Mouse (Mus musculus) heart, postnatal 14 days (tissue): Measurements from ENCODE around the gene B3gnt8. TPM values are rescaled to one million over a fixed set of nuclear protein-coding genes. Genes with fewer than 3 reads are reported as not detected.
A peak's percentile ranks its signal among the peaks of the same experiment; 100 is the strongest.

Experiments
- DNase-seq, 2 experiments: peaks; one replicate each; pipeline ENCODE4 v3.0.0; 2021 to 2022
- intact Hi-C: fragments of 180-260 bp; cut with DNase I; formaldehyde crosslinking; loops from one replicate; pipeline ENCODE4 v1.15.1; 2025
- total RNA-seq, 2 experiments: library from RNA; stranded (reverse); gene quantifications; 2 replicates each; pipeline ENCODE4 v1.2.3; 2021

B3gnt8 gene
- total RNA-seq, 2 experiments from 2014 or later = 4.9 to 5.8 TPM

GRCm38 (mm10) chr7:25683474-25684180 is 57.2 kb downstream of the B3gnt8 start:
- intact Hi-C loops = no loop called here
- peak in 1 of 2 experiments; percentile 16 for DNase-seq

GRCm38 (mm10) chr7:25684659-25685058 is 58.2 kb downstream of the B3gnt8 start:
- intact Hi-C loops = no loop called here
- DNase-seq = no peak

Other genes starting within 250 kb of the B3gnt8 start
- gene Lipe, start 227.9 kb upstream of the B3gnt8 start, total RNA-seq = 10 to 100 TPM; 43.2 to 55.0 TPM
- not detected for gene Cxcl17, start 213.8 kb upstream of the B3gnt8 start, total RNA-seq
- 10 to 100 TPM; 14.3 to 17.4 TPM for gene Ceacam1, start 149.1 kb upstream of the B3gnt8 start, total RNA-seq
- 1 to 10 TPM; 1.9 to 2.0 TPM for gene Ceacam2, start 86.8 kb upstream of the B3gnt8 start, total RNA-seq
- gene Erich4, start 10.8 kb upstream of the B3gnt8 start, total RNA-seq = under 1 TPM in 1 of 2 experiments, not detected in 1; 0.53 TPM
- 10 to 100 TPM; 55.5 to 60.6 TPM for gene Dmac2, start 7.2 kb upstream of the B3gnt8 start, total RNA-seq
- gene Bckdha, start 32.3 kb downstream of the B3gnt8 start, total RNA-seq = 100 to 1,000 TPM; 132 to 146 TPM
- gene Exosc5, start 32.5 kb downstream of the B3gnt8 start, total RNA-seq = 10 to 100 TPM; 16.9 to 17.2 TPM
- gene Tmem91, start 48.5 kb downstream of the B3gnt8 start, total RNA-seq = under 1 TPM in 1 of 2 experiments, not detected in 1; 0.37 TPM
- gene B9d2, start 54.1 kb downstream of the B3gnt8 start, total RNA-seq = 10 to 100 TPM; 11.0 to 11.3 TPM
- gene Tgfb1, start 60.3 kb downstream of the B3gnt8 start, total RNA-seq = 10 to 100 TPM; 31.7 to 36.1 TPM
- gene Ccdc97, start 92.4 kb downstream of the B3gnt8 start, total RNA-seq = 10 to 100 TPM; 47.0 to 50.7 TPM
- 10 to 100 TPM; 88.8 to 89.0 TPM for gene Hnrnpul1, start 128.1 kb downstream of the B3gnt8 start, total RNA-seq
- 100 to 1,000 TPM in 1 of 2 experiments, 10 to 100 TPM in 1; 94.3 to 122 TPM for gene Axl, start 162.1 kb downstream of the B3gnt8 start, total RNA-seq
- gene Cyp2s1, start 190.3 kb downstream of the B3gnt8 start, total RNA-seq = 1 to 10 TPM; 5.4 to 6.1 TPM